Mouse (Mus musculus) forebrain, embryonic 12.5 days (tissue): ENCODE results near the gene Tpmt. TPM values are rescaled to one million over a fixed set of nuclear protein-coding genes. Genes with fewer than 3 reads are reported as not detected.

Experiments used
- ATAC-seq: fragments of 200-750 bp; cut with Nextera tagmentation; 2 replicates; pipeline ENCODE4 v1.8.0; 2017; ENCODE audit warnings: moderate TSS enrichment; ENCODE audit not compliant: low FRiP score
- H3K27ac ChIP-seq: fragments of 300-500 bp; sonication (generic); 2 replicates; pipeline ENCODE4 v1.5.1; 2016; ENCODE audit warnings: mild to moderate bottlenecking
- H3K27me3 ChIP-seq: fragments of 300-500 bp; sonication (generic); 2 replicates; pipeline ENCODE4 v1.6.1; 2016; ENCODE audit warnings: mild to moderate bottlenecking
- H3K36me3 ChIP-seq: fragments of 300-500 bp; sonication (generic); replicated peaks from 2 replicates; pipeline ENCODE4 v1.6.1; 2016; ENCODE audit warnings: mild to moderate bottlenecking
- H3K4me1 ChIP-seq: fragments of 300-500 bp; sonication (generic); 2 replicates; pipeline ENCODE4 v1.6.1; 2016
- H3K4me2 ChIP-seq: fragments of 300-500 bp; sonication (generic); 2 replicates; pipeline ENCODE4 v1.6.1; 2016; ENCODE audit warnings: mild to moderate bottlenecking, moderate library complexity
- H3K4me3 ChIP-seq: fragments of 300-500 bp; sonication (generic); replicated peaks from 2 replicates; pipeline ENCODE4 v1.5.1; 2016; ENCODE audit warnings: mild to moderate bottlenecking
- H3K9ac ChIP-seq: fragments of 300-500 bp; sonication (generic); 2 replicates; pipeline ENCODE4 v1.6.1; 2016; ENCODE audit warnings: mild to moderate bottlenecking
- H3K9me3 ChIP-seq: fragments of 300-500 bp; sonication (generic); 2 replicates; pipeline ENCODE4 v1.6.1; 2016
- WGBS: fragments of 180-500 bp; shearing (Covaris S2); methylation state at CpG from one replicate; pipeline ENCODE4 v1.1.7; 2016; 5-methylcytosine and 5-hydroxymethylcytosine counted together
- polyA plus RNA-seq: library from polyadenylated mRNA; unstranded; fragments of >200 nt; fragmentation: Nextera tagmentation; extraction: Ambion mirVana; gene quantifications from 2 replicates; pipeline ENCODE4 v1.2.1, GENCODE M21; 2016

Gene Tpmt
- polyA plus RNA-seq, 1 experiment from 2014 or later: 32.9 TPM

GRCm38 (mm10) chr13:47037946-47038345 lies 6.6 kb downstream of the Tpmt start:
- no peak overlapping the region for H3K9ac ChIP-seq
- H3K27me3 ChIP-seq: no peaks in the 10 kb centered on the region
- WGBS: 85% methylated on average over 6 of the region's 6 CpGs
- no peak overlapping the region for H3K4me3 ChIP-seq
- H3K36me3 ChIP-seq: 0 out of 2 replicates have a peak, but pooled peaks cover 4% of the 10 kb centered on the region
- peaks cover 4% of the 10 kb centered on the region; the same call in 1 of the 2 replicates for H3K4me1 ChIP-seq
- H3K4me2 ChIP-seq: no peak overlapping the region
- H3K27ac ChIP-seq: no peak overlapping the region
- no peak for ATAC-seq
- no peaks in the 10 kb centered on the region for H3K9me3 ChIP-seq

GRCm38 (mm10) chr13:47033602-47034001 lies 10.9 kb downstream of the Tpmt start:
- 87% methylated on average over 4 of the region's 4 CpGs for WGBS
- Histone ChIP-seq H3K4me1 (no peaks in the 10 kb centered on the region), H3K4me2 (no peak overlapping the region), H3K4me3 (no peak overlapping the region), H3K36me3 (0 out of 2 replicates have a peak, but pooled peaks cover 7% of the 10 kb centered on the region), H3K27ac (no peak overlapping the region), H3K9me3 (no peaks in the 10 kb centered on the region), H3K27me3 (no peaks in the 10 kb centered on the region), H3K9ac (no peak overlapping the region)
- no peak for ATAC-seq

GRCm38 (mm10) chr13:47030376-47031107 lies 14.0 kb downstream of the Tpmt start:
- no peak for ATAC-seq
- H3K4me2 ChIP-seq: no peak overlapping the region
- H3K27me3 ChIP-seq: no peaks in the 10 kb centered on the region
- no peak overlapping the region for H3K9ac ChIP-seq
- no peak overlapping the region for H3K27ac ChIP-seq
- no peak overlapping the region for H3K4me3 ChIP-seq
- no peaks in the 10 kb centered on the region for H3K9me3 ChIP-seq
- H3K36me3 ChIP-seq: 0 out of 2 replicates have a peak, but pooled peaks cover 12% of the 10 kb centered on the region
- H3K4me1 ChIP-seq: no peaks in the 10 kb centered on the region
- WGBS: 92% methylated on average over 17 of the region's 17 CpGs

GRCm38 (mm10) chr13:47020798-47021197 lies 23.7 kb downstream of the Tpmt start:
- 0 out of 2 replicates have a peak, but pooled peaks cover 3% of the 10 kb centered on the region for H3K27me3 ChIP-seq
- no peaks in the 10 kb centered on the region for H3K9me3 ChIP-seq
- no peak overlapping the region for H3K4me3 ChIP-seq
- H3K4me1 ChIP-seq: no peaks in the 10 kb centered on the region
- H3K9ac ChIP-seq: no peak overlapping the region
- H3K4me2 ChIP-seq: no peak overlapping the region
- ATAC-seq: no peak
- 79% methylated on average over 7 of the region's 7 CpGs for WGBS
- H3K27ac ChIP-seq: no peak overlapping the region
- H3K36me3 ChIP-seq: 0 out of 2 replicates have a peak, but pooled peaks cover 3% of the 10 kb centered on the region

GRCm38 (mm10) chr13:47019774-47020173 lies 24.8 kb downstream of the Tpmt start:
- H3K4me1 ChIP-seq: peaks cover 3% of the 10 kb centered on the region; the same call in 1 of the 2 replicates
- H3K9me3 ChIP-seq: no peaks in the 10 kb centered on the region
- H3K27ac ChIP-seq: no peak overlapping the region
- no peak for ATAC-seq
- H3K27me3 ChIP-seq: 0 out of 2 replicates have a peak, but pooled peaks cover 10% of the 10 kb centered on the region
- no peak overlapping the region for H3K9ac ChIP-seq
- 87% methylated on average over 7 of the region's 7 CpGs for WGBS
- no peak overlapping the region for H3K4me2 ChIP-seq
- no peak overlapping the region for H3K4me3 ChIP-seq
- H3K36me3 ChIP-seq: 0 out of 2 replicates have a peak, but pooled peaks cover 2% of the 10 kb centered on the region

GRCm38 (mm10) chr13:47017259-47017658 lies 27.3 kb downstream of the Tpmt start:
- H3K36me3 ChIP-seq: no peaks in the 10 kb centered on the region
- peaks cover 14% of the 10 kb centered on the region for H3K4me1 ChIP-seq
- peaks cover 32% of the 10 kb centered on the region for H3K27me3 ChIP-seq
- H3K9me3 ChIP-seq: 0 out of 2 replicates have a peak, but pooled peaks cover 3% of the 10 kb centered on the region
- H3K9ac ChIP-seq: no peak overlapping the region
- H3K4me3 ChIP-seq: no peak overlapping the region
- no peak overlapping the region for H3K27ac ChIP-seq
- ATAC-seq: no peak
- H3K4me2 ChIP-seq: no peak overlapping the region
- 48% methylated on average over 5 of the region's 5 CpGs for WGBS

- Histone ChIP-seq H3K4me2 (peak overlapping the region; percentile 99), H3K27ac (no peak overlapping the region), H3K4me3 (peak overlapping the region; percentile 62; the same call in 1 of the 2 replicates), H3K9ac (no peak overlapping the region), H3K4me1 (peaks cover 14% of the 10 kb centered on the region), H3K27me3 (peaks cover 32% of the 10 kb centered on the region), H3K9me3 (peaks cover 18% of the 10 kb centered on the region), H3K36me3 (no peaks in the 10 kb centered on the region)
- WGBS: 79% methylated on average over 5 of the region's 5 CpGs
- no peak for ATAC-seq
Observed at GRCm38 (mm10) chr13:47015195-47015501, 29.4 kb downstream of the Tpmt start.

GRCm38 (mm10) chr13:47014334-47015194 lies 30.0 kb downstream of the Tpmt start, which contains the start of gene Nhlrc1:
TSS of gene Nhlrc1 (minus strand) at chr13:47014850.
- H3K9me3 ChIP-seq: peaks cover 23% of the 10 kb centered on the region
- peak within 1 kb of the TSS; percentile 64 for H3K9ac ChIP-seq
- ATAC-seq: peak; percentile 88
- peaks cover 32% of the 10 kb centered on the region for H3K27me3 ChIP-seq
- 4% methylated on average over 72 of the region's 73 CpGs for WGBS
- H3K4me3 ChIP-seq: peak within 1 kb of the TSS; percentile 62
- H3K36me3 ChIP-seq: no peaks in the 10 kb centered on the region
- peak within 1 kb of the TSS; percentile 99 for H3K4me2 ChIP-seq
- peaks cover 14% of the 10 kb centered on the region for H3K4me1 ChIP-seq
- H3K27ac ChIP-seq: no peak within 1 kb of the TSS

- WGBS: 64% methylated on average over 10 of the region's 10 CpGs
Observed at GRCm38 (mm10) chr13:47013740-47014139, 30.8 kb downstream of the Tpmt start.

GRCm38 (mm10) chr13:47001590-47001989 lies 42.9 kb downstream of the Tpmt start:
- H3K9me3 ChIP-seq: 0 out of 2 replicates have a peak, but pooled peaks cover 3% of the 10 kb centered on the region
- no peak for ATAC-seq
- no peaks in the 10 kb centered on the region for H3K4me1 ChIP-seq
- no peak overlapping the region for H3K27ac ChIP-seq
- no peak overlapping the region for H3K4me3 ChIP-seq
- H3K9ac ChIP-seq: no peak overlapping the region
- H3K4me2 ChIP-seq: no peak overlapping the region
- H3K27me3 ChIP-seq: no peaks in the 10 kb centered on the region
- no peaks in the 10 kb centered on the region for H3K36me3 ChIP-seq
- WGBS: 96% methylated on average over 4 of the region's 4 CpGs

More at GRCm38 (mm10) chr13:47013740-47014139, 30.8 kb downstream of the Tpmt start:
- H3K36me3 ChIP-seq: no peaks in the 10 kb centered on the region
- peaks cover 14% of the 10 kb centered on the region for H3K4me1 ChIP-seq
- peak overlapping the region; percentile 64; the same call in 1 of the 2 replicates for H3K9ac ChIP-seq
- H3K27me3 ChIP-seq: peaks cover 32% of the 10 kb centered on the region
- no peak; the same call in 1 of the 2 replicates for ATAC-seq
- peaks cover 27% of the 10 kb centered on the region for H3K9me3 ChIP-seq
- H3K4me3 ChIP-seq: peak overlapping the region; percentile 62
- H3K27ac ChIP-seq: no peak overlapping the region
- peak overlapping the region; percentile 99 for H3K4me2 ChIP-seq

GRCm38 (mm10) chr13:46999498-46999897 lies 45.0 kb downstream of the Tpmt start:
- Histone ChIP-seq H3K9ac (no peak overlapping the region), H3K27ac (no peak overlapping the region), H3K4me3 (no peak overlapping the region), H3K4me1 (no peaks in the 10 kb centered on the region), H3K36me3 (no peaks in the 10 kb centered on the region), H3K27me3 (no peaks in the 10 kb centered on the region), H3K4me2 (no peak overlapping the region), H3K9me3 (no peaks in the 10 kb centered on the region)
- no peak for ATAC-seq
- WGBS: 69% methylated on average over 5 of the region's 5 CpGs

GRCm38 (mm10) chr13:46997355-46997754 lies 47.2 kb downstream of the Tpmt start:
- WGBS: 77% methylated on average over 4 of the region's 4 CpGs
- no peak overlapping the region for H3K9ac ChIP-seq
- H3K27ac ChIP-seq: no peak overlapping the region
- no peaks in the 10 kb centered on the region for H3K4me1 ChIP-seq
- no peak for ATAC-seq
- H3K9me3 ChIP-seq: no peaks in the 10 kb centered on the region
- no peaks in the 10 kb centered on the region for H3K27me3 ChIP-seq
- H3K4me3 ChIP-seq: no peak overlapping the region
- no peaks in the 10 kb centered on the region for H3K36me3 ChIP-seq
- no peak overlapping the region for H3K4me2 ChIP-seq
